Mouse (Mus musculus) E14TG2a.4 (cell line): Measurements from ENCODE around the gene Limd1.

ENCODE experiments used
- CTCF ChIP-seq: conservative IDR thresholded peaks from 2 replicates; pipeline ENCODE4 v1.5.1; 2014; ENCODE audit warnings: low read length
- POU5F1 ChIP-seq: IDR thresholded peaks from 2 replicates; pipeline ENCODE4 v1.6.1; 2014; ENCODE audit warnings: low read length, borderline replicate concordance

DNA sequence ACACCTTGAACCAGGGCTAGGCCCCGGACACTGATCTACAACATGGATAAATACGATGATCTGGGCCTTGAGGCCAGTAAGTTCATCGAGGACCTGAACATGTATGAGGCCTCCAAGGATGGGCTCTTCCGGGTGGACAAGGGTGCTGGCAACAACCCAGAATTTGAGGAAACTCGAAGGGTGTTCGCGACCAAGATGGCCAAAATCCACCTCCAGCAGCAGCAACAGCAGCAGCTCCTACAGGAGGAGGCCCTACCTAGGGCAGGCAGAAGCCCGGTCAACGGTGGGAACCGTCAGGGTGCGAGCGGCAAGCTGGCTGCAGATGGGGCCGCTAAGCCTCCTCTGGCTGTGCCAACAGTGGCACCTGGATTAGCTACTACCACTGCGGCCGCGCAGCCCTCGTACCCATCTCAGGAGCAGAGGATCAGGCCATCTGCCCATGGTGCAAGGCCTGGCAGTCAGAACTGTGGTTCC, 727 bp downstream of the Limd1 start:
- TF ChIP-seq CTCF (no peak), POU5F1 (no peak)
